Mouse (Mus musculus): ENCODE data around the gene Mpzl3. TPM values are rescaled to one million over a fixed set of nuclear protein-coding genes. Genes with fewer than 3 reads are reported as not detected.

The Mpzl3 gene
- polyA plus RNA-seq, 1 experiment from 2014 or later, result 1.7 TPM

- no peak for ATAC-seq (replicated peaks; ENCODE audit: insufficient number of reproducible peaks, low FRiP score, low TSS enrichment)
Measured at GRCm38 (mm10) chr9:45050301-45050700, 4.7 kb upstream of the Mpzl3 start.

GRCm38 (mm10) chr9:45058304-45058940 lies 3.4 kb downstream of the Mpzl3 start:
- WGBS (ENCODE audit: insufficient replicate concordance), result 45% methylated on average over 5 of the region's 5 CpGs
- H3K4me2 ChIP-seq, result no peak overlapping the region
- ATAC-seq (replicated peaks; ENCODE audit: insufficient number of reproducible peaks, low FRiP score, low TSS enrichment), result no peak

More at GRCm38 (mm10) chr9:45050301-45050700, 4.7 kb upstream of the Mpzl3 start:
- Histone ChIP-seq H3K9ac (ENCODE audit: low read depth, low read length) (no peak overlapping the region), H3K4me1 (ENCODE audit: control insufficient read depth, insufficient read depth, low read length) (no peaks in the 10 kb centered on the region), H3K36me3 (ENCODE audit: control insufficient read depth, insufficient read depth, low read length) (no peaks in the 10 kb centered on the region), H3K27me3 (ENCODE audit: control insufficient read depth, insufficient read depth, low read length) (peaks cover 10% of the 10 kb centered on the region), H3K4me3 (ENCODE audit: low read depth, low read length) (no peak overlapping the region), H3K4me2 (no peak overlapping the region), H3K9me3 (replicated peaks; ENCODE audit: control insufficient read depth, low read length) (no peaks in the 10 kb centered on the region), H3K27ac (ENCODE audit: low read depth, low read length) (no peak overlapping the region)
- 65% methylated on average over 2 of the region's 2 CpGs for WGBS (ENCODE audit: insufficient replicate concordance)

GRCm38 (mm10) chr9:45060151-45060550 lies 5.2 kb downstream of the Mpzl3 start:
- Histone ChIP-seq H3K27me3 (ENCODE audit: control insufficient read depth, insufficient read depth, low read length) (peaks cover 3% of the 10 kb centered on the region; the same call in 1 of the 2 replicates), H3K36me3 (ENCODE audit: control insufficient read depth, insufficient read depth, low read length) (no peaks in the 10 kb centered on the region), H3K4me2 (no peak overlapping the region), H3K9me3 (replicated peaks; ENCODE audit: control insufficient read depth, low read length) (no peaks in the 10 kb centered on the region), H3K27ac (ENCODE audit: low read depth, low read length) (no peak overlapping the region), H3K4me1 (ENCODE audit: control insufficient read depth, insufficient read depth, low read length) (no peaks in the 10 kb centered on the region), H3K9ac (ENCODE audit: low read depth, low read length) (no peak overlapping the region), H3K4me3 (ENCODE audit: low read depth, low read length) (no peak overlapping the region)
- ATAC-seq (replicated peaks; ENCODE audit: insufficient number of reproducible peaks, low FRiP score, low TSS enrichment), result no peak
- 31% methylated on average over 7 of the region's 7 CpGs for WGBS (ENCODE audit: insufficient replicate concordance)

More at GRCm38 (mm10) chr9:45058304-45058940, 3.4 kb downstream of the Mpzl3 start:
- H3K27ac ChIP-seq (ENCODE audit: low read depth, low read length), result no peak overlapping the region
- H3K9me3 ChIP-seq (replicated peaks; ENCODE audit: control insufficient read depth, low read length), result no peaks in the 10 kb centered on the region
- H3K4me1 ChIP-seq (ENCODE audit: control insufficient read depth, insufficient read depth, low read length), result no peaks in the 10 kb centered on the region
- H3K36me3 ChIP-seq (ENCODE audit: control insufficient read depth, insufficient read depth, low read length), result no peaks in the 10 kb centered on the region
- H3K27me3 ChIP-seq (ENCODE audit: control insufficient read depth, insufficient read depth, low read length), result peaks cover 6% of the 10 kb centered on the region
- H3K9ac ChIP-seq (ENCODE audit: low read depth, low read length), result no peak overlapping the region
- H3K4me3 ChIP-seq (ENCODE audit: low read depth, low read length), result no peak overlapping the region

- no peaks in the 10 kb centered on the region for H3K4me1 ChIP-seq (ENCODE audit: control insufficient read depth, insufficient read depth, low read length)
- H3K4me3 ChIP-seq (ENCODE audit: low read depth, low read length), result no peak overlapping the region
- H3K9ac ChIP-seq (ENCODE audit: low read depth, low read length), result no peak overlapping the region
- WGBS (ENCODE audit: insufficient replicate concordance), result 53% methylated on average over 3 of the region's 3 CpGs
- no peak for ATAC-seq (replicated peaks; ENCODE audit: insufficient number of reproducible peaks, low FRiP score, low TSS enrichment)
- no peak overlapping the region for H3K4me2 ChIP-seq
- H3K27me3 ChIP-seq (ENCODE audit: control insufficient read depth, insufficient read depth, low read length), result peaks cover 3% of the 10 kb centered on the region; the same call in 1 of the 2 replicates
- no peaks in the 10 kb centered on the region for H3K36me3 ChIP-seq (ENCODE audit: control insufficient read depth, insufficient read depth, low read length)
- no peaks in the 10 kb centered on the region for H3K9me3 ChIP-seq (replicated peaks; ENCODE audit: control insufficient read depth, low read length)
- H3K27ac ChIP-seq (ENCODE audit: low read depth, low read length), result no peak overlapping the region
Measured at GRCm38 (mm10) chr9:45062677-45063076, 7.7 kb downstream of the Mpzl3 start.

- H3K4me3 ChIP-seq (ENCODE audit: low read depth, low read length), result no peak overlapping the region
- H3K9ac ChIP-seq (ENCODE audit: low read depth, low read length), result no peak overlapping the region
- H3K4me2 ChIP-seq, result no peak overlapping the region
- no peak for ATAC-seq (replicated peaks; ENCODE audit: insufficient number of reproducible peaks, low FRiP score, low TSS enrichment)
- no peaks in the 10 kb centered on the region for H3K36me3 ChIP-seq (ENCODE audit: control insufficient read depth, insufficient read depth, low read length)
- no peaks in the 10 kb centered on the region for H3K27me3 ChIP-seq (ENCODE audit: control insufficient read depth, insufficient read depth, low read length)
- no peak overlapping the region for H3K27ac ChIP-seq (ENCODE audit: low read depth, low read length)
- no peaks in the 10 kb centered on the region for H3K9me3 ChIP-seq (replicated peaks; ENCODE audit: control insufficient read depth, low read length)
- H3K4me1 ChIP-seq (ENCODE audit: control insufficient read depth, insufficient read depth, low read length), result no peaks in the 10 kb centered on the region
- WGBS (ENCODE audit: insufficient replicate concordance), result 75% methylated on average over 6 of the region's 6 CpGs
Measured at GRCm38 (mm10) chr9:45064421-45064820, 9.4 kb downstream of the Mpzl3 start.

GRCm38 (mm10) chr9:45066735-45067134 lies 11.7 kb downstream of the Mpzl3 start:
- WGBS (ENCODE audit: insufficient replicate concordance), result 80% methylated on average over 4 of the region's 4 CpGs
- Histone ChIP-seq H3K36me3 (ENCODE audit: control insufficient read depth, insufficient read depth, low read length) (no peaks in the 10 kb centered on the region), H3K9me3 (replicated peaks; ENCODE audit: control insufficient read depth, low read length) (no peaks in the 10 kb centered on the region), H3K4me1 (ENCODE audit: control insufficient read depth, insufficient read depth, low read length) (no peaks in the 10 kb centered on the region), H3K4me2 (no peak overlapping the region), H3K27ac (ENCODE audit: low read depth, low read length) (no peak overlapping the region), H3K27me3 (ENCODE audit: control insufficient read depth, insufficient read depth, low read length) (no peaks in the 10 kb centered on the region), H3K9ac (ENCODE audit: low read depth, low read length) (no peak overlapping the region), H3K4me3 (ENCODE audit: low read depth, low read length) (no peak overlapping the region)
- ATAC-seq (replicated peaks; ENCODE audit: insufficient number of reproducible peaks, low FRiP score, low TSS enrichment), result no peak

GRCm38 (mm10) chr9:45071800-45072199 lies 16.8 kb downstream of the Mpzl3 start:
- 42% methylated on average over 3 of the region's 3 CpGs for WGBS (ENCODE audit: insufficient replicate concordance)
- H3K4me3 ChIP-seq (ENCODE audit: low read depth, low read length), result no peak overlapping the region
- ATAC-seq (replicated peaks; ENCODE audit: insufficient number of reproducible peaks, low FRiP score, low TSS enrichment), result no peak

GRCm38 (mm10) chr9:45077859-45078258 lies 22.9 kb downstream of the Mpzl3 start:
- Histone ChIP-seq H3K4me1 (ENCODE audit: control insufficient read depth, insufficient read depth, low read length) (no peaks in the 10 kb centered on the region), H3K27ac (ENCODE audit: low read depth, low read length) (no peak overlapping the region), H3K36me3 (ENCODE audit: control insufficient read depth, insufficient read depth, low read length) (no peaks in the 10 kb centered on the region), H3K27me3 (ENCODE audit: control insufficient read depth, insufficient read depth, low read length) (peaks cover 8% of the 10 kb centered on the region), H3K4me3 (ENCODE audit: low read depth, low read length) (no peak overlapping the region), H3K9me3 (replicated peaks; ENCODE audit: control insufficient read depth, low read length) (no peaks in the 10 kb centered on the region), H3K4me2 (no peak overlapping the region), H3K9ac (ENCODE audit: low read depth, low read length) (no peak overlapping the region)
- no peak for ATAC-seq (replicated peaks; ENCODE audit: insufficient number of reproducible peaks, low FRiP score, low TSS enrichment)
- 66% methylated on average over 3 of the region's 3 CpGs for WGBS (ENCODE audit: insufficient replicate concordance)

More at GRCm38 (mm10) chr9:45071800-45072199, 16.8 kb downstream of the Mpzl3 start:
- no peak overlapping the region for H3K9ac ChIP-seq (ENCODE audit: low read depth, low read length)
- H3K36me3 ChIP-seq (ENCODE audit: control insufficient read depth, insufficient read depth, low read length), result no peaks in the 10 kb centered on the region
- no peaks in the 10 kb centered on the region for H3K4me1 ChIP-seq (ENCODE audit: control insufficient read depth, insufficient read depth, low read length)
- H3K4me2 ChIP-seq, result no peak overlapping the region
- no peak overlapping the region for H3K27ac ChIP-seq (ENCODE audit: low read depth, low read length)
- no peaks in the 10 kb centered on the region for H3K9me3 ChIP-seq (replicated peaks; ENCODE audit: control insufficient read depth, low read length)
- H3K27me3 ChIP-seq (ENCODE audit: control insufficient read depth, insufficient read depth, low read length), result no peaks in the 10 kb centered on the region

- Histone ChIP-seq H3K9me3 (replicated peaks; ENCODE audit: control insufficient read depth, low read length) (no peaks in the 10 kb centered on the region), H3K27ac (ENCODE audit: low read depth, low read length) (no peak within 1 kb of the TSS), H3K36me3 (ENCODE audit: control insufficient read depth, insufficient read depth, low read length) (no peaks in the 10 kb centered on the region), H3K4me1 (ENCODE audit: control insufficient read depth, insufficient read depth, low read length) (no peaks in the 10 kb centered on the region), H3K4me3 (ENCODE audit: low read depth, low read length) (no peak within 1 kb of the TSS), H3K27me3 (ENCODE audit: control insufficient read depth, insufficient read depth, low read length) (peaks cover 8% of the 10 kb centered on the region), H3K9ac (ENCODE audit: low read depth, low read length) (no peak within 1 kb of the TSS), H3K4me2 (no peak within 1 kb of the TSS)
- WGBS (ENCODE audit: insufficient replicate concordance), result 84% methylated on average over 5 of the region's 5 CpGs
- no peak for ATAC-seq (replicated peaks; ENCODE audit: insufficient number of reproducible peaks, low FRiP score, low TSS enrichment)
Measured at GRCm38 (mm10) chr9:45079011-45079410, 24.0 kb downstream of the Mpzl3 start, which contains the start of gene Jaml. Gene Jaml, plus strand, starts transcription at chr9:45079183.
